Mouse (Mus musculus): Measurements from ENCODE around the gene Nfic. TPM values are rescaled to one million over a fixed set of nuclear protein-coding genes. Genes with fewer than 3 reads are reported as not detected.

Gene Nfic
- polyA plus RNA-seq, 1 experiment, result 26.7 TPM

- no peak overlapping the region for H3K27ac ChIP-seq (ENCODE audit: control insufficient read depth, insufficient read depth, low read length)
- H3K27me3 ChIP-seq (ENCODE audit: control insufficient read depth, insufficient read depth, low read length), result peaks cover 4% of the 10 kb centered on the region; the same call in 1 of the 2 replicates
- H3K4me3 ChIP-seq (ENCODE audit: control insufficient read depth, insufficient read depth, low read length), result no peak overlapping the region
- H3K36me3 ChIP-seq (ENCODE audit: control insufficient read depth, insufficient read depth, low read length), result no peaks in the 10 kb centered on the region
- WGBS, result 86% methylated on average over 6 of the region's 6 CpGs
- no peak for DNase-seq
- H3K4me1 ChIP-seq (replicated peaks; ENCODE audit: control insufficient read depth, insufficient read depth, low read length), result peaks cover 6% of the 10 kb centered on the region; the same call in 1 of the 2 replicates
- no peak for TF ChIP-seq CTCF (IDR thresholded peaks at IDR 0.05; ENCODE audit: borderline replicate concordance, control insufficient read depth, extremely low read depth, insufficient read depth, low read length, poor library complexity)
- TF ChIP-seq POLR2A (IDR thresholded peaks at IDR 0.05; ENCODE audit: control insufficient read depth, extremely low read depth, insufficient read depth, low read length, poor library complexity), result no peak
These were observed 2.8 kb upstream of the Nfic start for GRCm38 (mm10) chr10:81458267-81458666.

- peaks cover 6% of the 10 kb centered on the region; the same call in 1 of the 2 replicates for H3K4me1 ChIP-seq (replicated peaks; ENCODE audit: control insufficient read depth, insufficient read depth, low read length)
- no peak overlapping the region for H3K27ac ChIP-seq (ENCODE audit: control insufficient read depth, insufficient read depth, low read length)
- no peak for TF ChIP-seq POLR2A (IDR thresholded peaks at IDR 0.05; ENCODE audit: control insufficient read depth, extremely low read depth, insufficient read depth, low read length, poor library complexity)
- no peak for TF ChIP-seq CTCF (IDR thresholded peaks at IDR 0.05; ENCODE audit: borderline replicate concordance, control insufficient read depth, extremely low read depth, insufficient read depth, low read length, poor library complexity)
- 90% methylated on average over 8 of the region's 8 CpGs for WGBS
- H3K4me3 ChIP-seq (ENCODE audit: control insufficient read depth, insufficient read depth, low read length), result no peak overlapping the region
- no peak for DNase-seq
- H3K27me3 ChIP-seq (ENCODE audit: control insufficient read depth, insufficient read depth, low read length), result peaks cover 6% of the 10 kb centered on the region; the same call in 1 of the 2 replicates
- H3K36me3 ChIP-seq (ENCODE audit: control insufficient read depth, insufficient read depth, low read length), result no peaks in the 10 kb centered on the region
These were observed 2.2 kb upstream of the Nfic start for GRCm38 (mm10) chr10:81457624-81458023.

GRCm38 (mm10) chr10:81456983-81457563, 1.6 kb upstream of the Nfic start:
- H3K36me3 ChIP-seq (ENCODE audit: control insufficient read depth, insufficient read depth, low read length), result no peaks in the 10 kb centered on the region
- no peak overlapping the region for H3K27ac ChIP-seq (ENCODE audit: control insufficient read depth, insufficient read depth, low read length)
- WGBS, result 28% methylated on average over 12 of the region's 12 CpGs
- H3K27me3 ChIP-seq (ENCODE audit: control insufficient read depth, insufficient read depth, low read length), result peaks cover 10% of the 10 kb centered on the region; the same call in 1 of the 2 replicates
- no peak for DNase-seq
- peaks cover 3% of the 10 kb centered on the region; the same call in 1 of the 2 replicates for H3K4me1 ChIP-seq (replicated peaks; ENCODE audit: control insufficient read depth, insufficient read depth, low read length)
- no peak overlapping the region for H3K4me3 ChIP-seq (ENCODE audit: control insufficient read depth, insufficient read depth, low read length)
- TF ChIP-seq CTCF (IDR thresholded peaks at IDR 0.05; ENCODE audit: borderline replicate concordance, control insufficient read depth, extremely low read depth, insufficient read depth, low read length, poor library complexity), result no peak
- TF ChIP-seq POLR2A (IDR thresholded peaks at IDR 0.05; ENCODE audit: control insufficient read depth, extremely low read depth, insufficient read depth, low read length, poor library complexity), result no peak

GRCm38 (mm10) chr10:81454106-81454505, 1.3 kb downstream of the Nfic start:
- Histone ChIP-seq H3K36me3 (ENCODE audit: control insufficient read depth, insufficient read depth, low read length) (no peaks in the 10 kb centered on the region), H3K27ac (ENCODE audit: control insufficient read depth, insufficient read depth, low read length) (no peak overlapping the region), H3K4me1 (replicated peaks; ENCODE audit: control insufficient read depth, insufficient read depth, low read length) (no peaks in the 10 kb centered on the region), H3K4me3 (ENCODE audit: control insufficient read depth, insufficient read depth, low read length) (no peak overlapping the region), H3K27me3 (ENCODE audit: control insufficient read depth, insufficient read depth, low read length) (peaks cover 11% of the 10 kb centered on the region; the same call in 1 of the 2 replicates)
- no peak for DNase-seq
- 62% methylated on average over 2 of the region's 2 CpGs for WGBS
- TF ChIP-seq CTCF (IDR thresholded peaks at IDR 0.05; ENCODE audit: borderline replicate concordance, control insufficient read depth, extremely low read depth, insufficient read depth, low read length, poor library complexity) (no peak), POLR2A (IDR thresholded peaks at IDR 0.05; ENCODE audit: control insufficient read depth, extremely low read depth, insufficient read depth, low read length, poor library complexity) (no peak)

GRCm38 (mm10) chr10:81452947-81453288, 2.5 kb downstream of the Nfic start:
- Histone ChIP-seq H3K4me1 (replicated peaks; ENCODE audit: control insufficient read depth, insufficient read depth, low read length) (no peaks in the 10 kb centered on the region), H3K27ac (ENCODE audit: control insufficient read depth, insufficient read depth, low read length) (no peak overlapping the region), H3K36me3 (ENCODE audit: control insufficient read depth, insufficient read depth, low read length) (no peaks in the 10 kb centered on the region), H3K4me3 (ENCODE audit: control insufficient read depth, insufficient read depth, low read length) (no peak overlapping the region), H3K27me3 (ENCODE audit: control insufficient read depth, insufficient read depth, low read length) (peaks cover 11% of the 10 kb centered on the region; the same call in 1 of the 2 replicates)
- TF ChIP-seq POLR2A (IDR thresholded peaks at IDR 0.05; ENCODE audit: control insufficient read depth, extremely low read depth, insufficient read depth, low read length, poor library complexity) (no peak), CTCF (IDR thresholded peaks at IDR 0.05; ENCODE audit: borderline replicate concordance, control insufficient read depth, extremely low read depth, insufficient read depth, low read length, poor library complexity) (no peak)
- WGBS, result 8% methylated on average over 14 of the region's 14 CpGs
- DNase-seq, result no peak

- 6% methylated on average over 36 of the region's 36 CpGs for WGBS
- H3K4me1 ChIP-seq (replicated peaks; ENCODE audit: control insufficient read depth, insufficient read depth, low read length), result no peaks in the 10 kb centered on the region
- H3K4me3 ChIP-seq (ENCODE audit: control insufficient read depth, insufficient read depth, low read length), result no peak overlapping the region
- peaks cover 11% of the 10 kb centered on the region; the same call in 1 of the 2 replicates for H3K27me3 ChIP-seq (ENCODE audit: control insufficient read depth, insufficient read depth, low read length)
- no peak for TF ChIP-seq POLR2A (IDR thresholded peaks at IDR 0.05; ENCODE audit: control insufficient read depth, extremely low read depth, insufficient read depth, low read length, poor library complexity)
- no peak for TF ChIP-seq CTCF (IDR thresholded peaks at IDR 0.05; ENCODE audit: borderline replicate concordance, control insufficient read depth, extremely low read depth, insufficient read depth, low read length, poor library complexity)
- no peak for DNase-seq
- no peaks in the 10 kb centered on the region for H3K36me3 ChIP-seq (ENCODE audit: control insufficient read depth, insufficient read depth, low read length)
- no peak overlapping the region for H3K27ac ChIP-seq (ENCODE audit: control insufficient read depth, insufficient read depth, low read length)
These were observed 3.0 kb downstream of the Nfic start for GRCm38 (mm10) chr10:81452237-81452946.

Measured in thymus, adult 2 months (tissue).